Mouse (Mus musculus) MEL (cell line): Measurements from ENCODE around the gene Alg12.

ENCODE experiments used
- CTCF ChIP-seq, 3 experiments: IDR thresholded peaks in 2 of 3; conservative IDR thresholded peaks in 1 of 3; 2 replicates each; pipeline ENCODE4 v1.5.1; 2011 to 2012; ENCODE audit warnings: low read length in 3 of 3, low read depth in 2 of 3, mild to moderate bottlenecking in 2 of 3, improper control_type of control experiment in 1 of 3, inconsistent platforms in 1 of 3, mixed read lengths in 1 of 3, moderate library complexity in 1 of 3; ENCODE audit not compliant: control insufficient read depth in 1 of 3, insufficient read depth in 1 of 3, poor library complexity in 1 of 3, severe bottlenecking in 1 of 3
- GABPA ChIP-seq: IDR thresholded peaks from 2 replicates; pipeline ENCODE4 v1.6.1; 2012; ENCODE audit warnings: low read depth, mild to moderate bottlenecking, inconsistent platforms, low read length, improper control_type of control experiment, moderate library complexity

DNA sequence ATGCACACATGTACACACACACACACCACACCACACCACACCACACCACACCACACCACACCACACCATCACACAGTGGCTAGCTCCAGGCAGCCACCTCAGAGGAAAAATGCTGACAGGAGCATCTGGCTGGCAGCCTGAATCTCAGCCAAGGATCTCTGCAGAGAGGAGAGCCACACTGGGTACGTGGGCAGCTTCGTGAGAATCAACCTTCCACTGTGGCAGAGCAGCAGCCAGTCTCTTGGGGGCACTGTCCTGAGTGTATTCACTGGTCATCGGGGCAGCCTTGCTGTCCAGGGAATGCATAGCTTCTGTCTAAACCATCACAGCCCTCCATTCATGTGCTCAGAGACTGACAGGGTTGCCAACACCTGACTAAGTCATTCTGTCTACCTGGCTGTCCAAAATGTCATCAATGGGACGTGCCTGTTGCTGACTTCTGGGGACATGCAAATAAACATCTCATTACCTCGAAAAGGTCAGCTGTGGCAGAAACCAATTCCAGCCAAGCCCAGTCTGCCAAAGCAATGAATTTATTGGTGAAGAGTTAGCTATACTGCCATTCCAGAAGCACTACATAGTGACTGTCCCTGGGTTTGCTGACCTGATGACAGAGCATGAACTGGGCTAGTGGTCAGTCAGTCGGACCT, 10.8 kb upstream of the Alg12 start:
- TF ChIP-seq GABPA (no peak), CTCF (IDR thresholded peaks at IDR 0.05 in 2 of 3, conservative IDR thresholded peaks at IDR 0.05 in 1 of 3; ENCODE audit: control insufficient read depth in 1 of 3, insufficient read depth in 1 of 3, low read depth in 2 of 3, low read length in 3 of 3, poor library complexity in 1 of 3, severe bottlenecking in 1 of 3) (no peak)
